Mouse (Mus musculus) neural tube, embryonic 12.5 days (tissue): ENCODE results near the gene Trit1. TPM values are rescaled to one million over a fixed set of nuclear protein-coding genes. Genes with fewer than 3 reads are reported as not detected.

Source experiments
- ATAC-seq: fragments of 200-750 bp; cut with Nextera tagmentation; 2 replicates; pipeline ENCODE4 v1.8.0; 2017; ENCODE audit warnings: low read depth, mild to moderate bottlenecking, moderate TSS enrichment, moderate library complexity; ENCODE audit not compliant: low FRiP score
- H3K27ac ChIP-seq: fragments of 300-500 bp; sonication (generic); 2 replicates; pipeline ENCODE4 v1.5.1; 2016
- H3K27me3 ChIP-seq: fragments of 300-500 bp; sonication (generic); replicated peaks from 2 replicates; pipeline ENCODE4 v1.6.1; 2016; ENCODE audit warnings: mild to moderate bottlenecking
- H3K36me3 ChIP-seq: fragments of 300-500 bp; sonication (generic); 2 replicates; pipeline ENCODE4 v1.6.1; 2016; ENCODE audit warnings: mild to moderate bottlenecking
- H3K4me1 ChIP-seq: fragments of 300-500 bp; sonication (generic); 2 replicates; pipeline ENCODE4 v1.6.1; 2016
- H3K4me2 ChIP-seq: fragments of 300-500 bp; sonication (generic); replicated peaks from 2 replicates; pipeline ENCODE4 v1.6.1; 2016; ENCODE audit warnings: mild to moderate bottlenecking
- H3K4me3 ChIP-seq: fragments of 300-500 bp; sonication (generic); 2 replicates; pipeline ENCODE4 v1.5.1; 2016
- H3K9ac ChIP-seq: fragments of 300-500 bp; sonication (generic); 2 replicates; pipeline ENCODE4 v1.6.1; 2016; ENCODE audit warnings: mild to moderate bottlenecking
- H3K9me3 ChIP-seq: fragments of 300-500 bp; sonication (generic); 2 replicates; pipeline ENCODE4 v1.6.1; 2016; ENCODE audit warnings: mild to moderate bottlenecking
- WGBS: fragments of 180-500 bp; shearing (Covaris S2); methylation state at CpG from one replicate; pipeline ENCODE4 v1.1.7; 2016; 5-methylcytosine and 5-hydroxymethylcytosine counted together
- polyA plus RNA-seq: library from polyadenylated mRNA; unstranded; fragments of >200 nt; fragmentation: Nextera tagmentation; extraction: Ambion mirVana; gene quantifications from 2 replicates; pipeline ENCODE4 v1.2.1, GENCODE M21; 2016

Gene Trit1
- polyA plus RNA-seq, 1 experiment from 2014 or later: 26.6 TPM

DNA sequence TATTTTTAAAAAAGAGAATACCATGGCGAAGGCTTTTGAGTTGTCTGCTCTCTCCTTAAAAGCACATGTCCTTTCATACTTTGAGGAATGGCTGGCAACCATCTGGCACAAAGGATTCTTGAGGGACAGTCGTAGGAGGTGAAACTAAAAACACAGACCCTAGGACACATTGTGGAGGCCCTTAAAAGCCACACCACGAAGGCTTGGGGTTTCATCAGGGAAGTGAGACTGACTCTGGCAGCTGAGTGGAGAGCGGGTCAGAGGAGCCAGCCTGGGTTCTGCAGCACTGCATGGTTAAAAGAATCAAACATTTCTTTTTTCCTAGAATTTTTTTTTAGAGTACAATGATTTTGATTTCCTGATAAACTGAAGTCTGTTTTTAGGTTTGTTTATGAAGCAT is 10.2 kb downstream of the Trit1 start:
- no peak overlapping the region for H3K4me3 ChIP-seq
- no peak for ATAC-seq

DNA sequence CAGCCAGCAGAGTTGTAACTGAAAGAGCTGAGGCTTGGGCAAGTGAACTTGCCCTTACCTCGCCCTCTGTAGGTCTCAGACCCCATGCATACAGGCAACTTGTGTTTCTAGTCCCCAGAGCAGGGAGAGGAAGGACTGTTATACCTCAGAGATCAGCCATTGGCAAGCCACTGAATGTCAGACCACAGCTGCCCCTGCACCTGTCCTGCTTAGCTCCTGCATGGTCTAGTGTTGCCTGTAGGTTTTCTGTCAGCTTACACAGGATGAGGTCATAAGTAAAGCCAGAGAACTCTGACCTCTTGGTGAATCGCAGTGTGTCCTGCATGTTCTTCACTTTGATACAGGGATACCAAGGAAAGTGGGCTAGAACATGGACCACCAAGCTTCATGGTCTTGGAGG is 18.4 kb downstream of the Trit1 start:
- Histone ChIP-seq H3K9me3 (no peaks in the 10 kb centered on the region), H3K27me3 (no peaks in the 10 kb centered on the region), H3K4me1 (no peaks in the 10 kb centered on the region), H3K27ac (no peak overlapping the region), H3K9ac (no peak overlapping the region), H3K36me3 (peaks cover 31% of the 10 kb centered on the region), H3K4me2 (no peak overlapping the region), H3K4me3 (no peak overlapping the region)
- ATAC-seq: no peak
- 97% methylated on average over 2 of the region's 2 CpGs for WGBS

More for the DNA sequence above, 10.2 kb downstream of the Trit1 start:
- Histone ChIP-seq H3K4me1 (0 out of 2 replicates have a peak, but pooled peaks cover 8% of the 10 kb centered on the region), H3K27me3 (no peaks in the 10 kb centered on the region), H3K9me3 (no peaks in the 10 kb centered on the region), H3K36me3 (peaks cover 34% of the 10 kb centered on the region), H3K4me2 (no peak overlapping the region), H3K27ac (no peak overlapping the region), H3K9ac (no peak overlapping the region)
- 83% methylated on average over 4 of the region's 4 CpGs for WGBS

DNA sequence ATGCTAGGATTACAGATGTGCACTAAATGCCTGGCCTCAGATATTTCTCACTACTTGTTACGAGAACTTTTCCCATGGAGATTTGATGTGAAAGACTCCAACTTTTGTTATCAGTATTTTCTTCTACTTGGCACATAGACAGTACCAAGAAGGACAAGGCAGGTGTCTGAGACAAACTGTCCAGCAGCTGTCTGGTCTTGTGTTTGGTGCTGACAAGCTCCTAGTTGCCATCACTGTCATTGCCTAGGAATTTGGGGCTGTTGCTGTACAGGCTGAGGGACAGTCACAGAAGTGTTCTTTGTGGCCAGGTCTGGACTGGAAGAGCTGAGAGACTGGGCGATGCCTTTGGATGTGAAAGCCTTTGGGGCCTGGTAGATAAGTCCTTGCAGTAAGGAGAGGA is 19.2 kb downstream of the Trit1 start:
- Histone ChIP-seq H3K27me3 (no peaks in the 10 kb centered on the region), H3K36me3 (peaks cover 35% of the 10 kb centered on the region), H3K4me2 (no peak overlapping the region), H3K27ac (no peak overlapping the region), H3K9me3 (no peaks in the 10 kb centered on the region), H3K4me1 (no peaks in the 10 kb centered on the region), H3K9ac (no peak overlapping the region), H3K4me3 (no peak overlapping the region)
- ATAC-seq: no peak
- WGBS: 95% methylated on average over 2 of the region's 2 CpGs

DNA sequence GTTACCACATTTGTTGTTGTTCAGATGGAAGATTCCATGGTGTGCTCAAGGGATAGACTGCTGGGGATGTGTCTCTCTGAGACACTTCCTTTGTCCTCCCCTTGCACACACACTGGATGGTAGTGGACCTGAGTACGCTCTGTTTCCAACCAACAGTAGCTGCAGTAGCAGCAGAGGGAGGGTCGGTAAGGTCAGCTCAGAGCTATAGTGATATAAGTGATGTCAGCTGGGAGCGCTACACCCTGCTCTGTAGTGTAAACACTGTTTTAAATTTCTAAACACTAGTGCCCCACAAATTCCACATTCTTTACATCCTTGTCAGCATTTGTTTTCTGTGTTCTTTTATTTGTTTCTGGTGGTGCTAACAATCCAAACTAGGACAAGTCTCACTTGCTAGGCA is 20.3 kb downstream of the Trit1 start:
- Histone ChIP-seq H3K9me3 (no peaks in the 10 kb centered on the region), H3K4me2 (no peak overlapping the region), H3K9ac (no peak overlapping the region), H3K27ac (no peak overlapping the region), H3K36me3 (peaks cover 33% of the 10 kb centered on the region), H3K4me3 (no peak overlapping the region), H3K4me1 (no peaks in the 10 kb centered on the region), H3K27me3 (no peaks in the 10 kb centered on the region)
- 74% methylated on average over 3 of the region's 3 CpGs for WGBS
- ATAC-seq: no peak

DNA sequence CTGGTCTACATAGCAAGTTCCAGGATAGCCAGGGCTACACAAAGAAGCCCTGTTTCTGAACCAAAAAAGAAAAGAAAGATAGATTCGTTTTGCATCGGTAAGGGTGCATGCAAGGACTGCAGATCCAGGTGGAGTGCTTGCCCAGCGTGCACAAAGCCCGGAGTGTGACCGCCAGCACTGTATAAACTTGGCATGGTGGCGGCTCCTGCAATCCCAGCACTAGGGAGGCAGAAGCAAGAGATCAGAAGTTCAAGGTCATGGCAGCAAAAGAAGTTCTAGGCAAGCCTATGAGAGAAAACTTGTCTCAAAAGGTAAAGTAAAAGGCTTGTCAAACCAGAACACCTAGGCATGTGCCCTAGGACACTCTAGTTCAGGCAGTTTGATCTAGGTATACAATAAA is 24.7 kb downstream of the Trit1 start:
- Histone ChIP-seq H3K4me1 (no peaks in the 10 kb centered on the region), H3K36me3 (peaks cover 35% of the 10 kb centered on the region), H3K27ac (no peak overlapping the region), H3K4me3 (no peak overlapping the region), H3K27me3 (no peaks in the 10 kb centered on the region), H3K4me2 (no peak overlapping the region), H3K9ac (no peak overlapping the region), H3K9me3 (no peaks in the 10 kb centered on the region)
- WGBS: 94% methylated on average over 6 of the region's 6 CpGs
- no peak for ATAC-seq

DNA sequence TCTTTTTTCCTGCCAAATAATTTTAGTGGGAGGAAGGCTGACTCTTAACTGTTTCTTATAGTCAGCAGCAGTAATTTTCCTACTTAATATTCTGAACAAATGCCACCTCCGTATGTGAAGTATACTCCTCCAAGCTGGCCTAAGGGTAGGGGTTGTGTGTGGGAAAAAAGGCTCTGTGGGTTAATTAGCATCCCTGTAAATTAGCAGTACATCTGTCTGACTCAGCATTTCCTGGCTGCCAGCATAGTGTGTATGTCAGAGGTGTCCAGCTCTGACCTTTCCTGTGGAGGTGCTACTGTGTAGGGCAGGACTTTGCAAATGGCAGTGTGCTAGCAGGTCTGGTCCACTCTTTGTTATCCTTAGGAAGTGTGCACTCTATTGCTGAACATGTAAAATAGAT is 27.5 kb downstream of the Trit1 start:
- Histone ChIP-seq H3K4me1 (no peaks in the 10 kb centered on the region), H3K9ac (no peak overlapping the region), H3K27ac (no peak overlapping the region), H3K36me3 (peaks cover 55% of the 10 kb centered on the region), H3K9me3 (no peaks in the 10 kb centered on the region), H3K4me2 (no peak overlapping the region), H3K4me3 (no peak overlapping the region), H3K27me3 (no peaks in the 10 kb centered on the region)
- ATAC-seq: no peak
- WGBS: 60% methylated on average over 1 of the region's 1 CpGs

DNA sequence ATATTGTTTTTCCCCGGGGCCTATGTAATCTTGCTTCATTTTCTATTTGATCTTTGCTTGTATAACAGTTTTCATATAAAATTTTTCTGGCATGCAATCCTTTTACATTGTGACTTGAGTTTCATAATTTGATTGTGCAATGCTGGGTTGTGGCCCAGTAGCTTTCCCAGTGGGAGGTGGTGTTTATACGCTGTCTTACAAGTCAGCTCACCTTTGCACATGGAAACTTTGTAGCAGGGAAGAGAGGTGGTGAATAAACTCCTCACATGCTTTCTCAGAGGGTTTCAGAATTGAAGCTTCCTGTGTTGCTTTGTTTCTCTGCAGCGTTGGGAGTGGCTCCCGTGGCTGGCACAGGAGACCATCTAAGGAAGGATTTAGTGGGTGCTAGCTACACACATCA is 28.4 kb downstream of the Trit1 start:
- H3K4me3 ChIP-seq: no peak overlapping the region
- ATAC-seq: no peak
- no peaks in the 10 kb centered on the region for H3K9me3 ChIP-seq
- peaks cover 53% of the 10 kb centered on the region for H3K36me3 ChIP-seq
- 90% methylated on average over 4 of the region's 4 CpGs for WGBS
- H3K27me3 ChIP-seq: no peaks in the 10 kb centered on the region
- H3K9ac ChIP-seq: no peak overlapping the region
- H3K4me1 ChIP-seq: peaks cover under 1% of the 10 kb centered on the region; the same call in 1 of the 2 replicates
- no peak overlapping the region for H3K27ac ChIP-seq
- no peak overlapping the region for H3K4me2 ChIP-seq

DNA sequence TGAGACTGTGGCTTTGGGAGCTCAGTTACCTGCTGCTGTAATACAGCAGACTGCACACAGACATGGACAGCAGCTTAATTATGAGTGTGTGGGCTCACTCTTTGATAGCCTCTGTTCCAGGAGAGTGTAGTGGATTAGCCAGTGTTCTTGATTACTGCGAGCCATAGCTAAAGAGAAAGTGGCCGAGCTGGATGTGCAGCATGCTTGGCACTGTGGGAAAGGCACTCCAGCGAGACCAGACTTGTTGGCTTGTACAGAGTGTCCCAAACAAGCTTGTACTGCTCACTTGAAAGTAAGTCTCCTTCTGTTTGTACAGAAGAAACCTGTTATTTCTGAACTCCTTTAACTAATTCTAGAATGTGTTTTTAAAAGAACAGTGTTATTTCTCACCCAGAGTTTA is 29.9 kb downstream of the Trit1 start:
- Histone ChIP-seq H3K36me3 (peaks cover 46% of the 10 kb centered on the region), H3K9ac (no peak overlapping the region), H3K9me3 (no peaks in the 10 kb centered on the region), H3K27ac (no peak overlapping the region), H3K4me2 (no peak overlapping the region), H3K4me1 (peaks cover 13% of the 10 kb centered on the region), H3K27me3 (no peaks in the 10 kb centered on the region), H3K4me3 (no peak overlapping the region)
- 90% methylated on average over 3 of the region's 3 CpGs for WGBS
- no peak for ATAC-seq

DNA sequence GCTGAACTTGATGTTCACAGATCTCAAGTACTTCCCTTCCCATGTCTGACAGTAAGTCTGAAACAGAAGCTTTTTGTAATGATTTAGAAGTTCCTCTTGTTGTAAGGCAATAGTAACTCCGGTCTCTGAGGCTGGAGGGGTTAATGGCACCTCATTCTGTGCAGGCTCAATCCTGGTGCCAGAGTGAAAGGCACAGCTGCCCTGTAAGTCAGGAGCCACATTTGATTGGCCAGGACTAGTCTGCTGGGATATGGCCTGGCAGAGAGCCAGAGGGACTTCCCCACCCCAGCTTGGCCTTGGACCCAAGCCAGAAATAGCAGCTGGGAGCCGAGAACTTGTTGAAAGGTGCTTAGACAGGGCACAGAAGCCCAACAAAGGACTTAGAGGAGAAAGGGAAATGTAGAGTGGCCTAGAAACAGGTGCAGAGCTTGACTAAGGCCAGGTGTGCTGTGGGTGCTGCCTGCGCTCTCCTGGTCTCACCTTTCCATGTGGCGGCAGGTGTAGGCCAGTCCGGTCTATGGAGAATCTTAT is 34.3 kb downstream of the Trit1 start:
- Histone ChIP-seq H3K27me3 (no peaks in the 10 kb centered on the region), H3K4me1 (peaks cover 33% of the 10 kb centered on the region), H3K4me3 (no peak overlapping the region), H3K4me2 (no peak overlapping the region), H3K36me3 (peaks cover 72% of the 10 kb centered on the region), H3K9me3 (no peaks in the 10 kb centered on the region), H3K27ac (peak overlapping the region; percentile 20; the same call in 1 of the 2 replicates), H3K9ac (no peak overlapping the region)
- peak; percentile 92 for ATAC-seq
- WGBS: 51% methylated on average over 5 of the region's 5 CpGs

DNA sequence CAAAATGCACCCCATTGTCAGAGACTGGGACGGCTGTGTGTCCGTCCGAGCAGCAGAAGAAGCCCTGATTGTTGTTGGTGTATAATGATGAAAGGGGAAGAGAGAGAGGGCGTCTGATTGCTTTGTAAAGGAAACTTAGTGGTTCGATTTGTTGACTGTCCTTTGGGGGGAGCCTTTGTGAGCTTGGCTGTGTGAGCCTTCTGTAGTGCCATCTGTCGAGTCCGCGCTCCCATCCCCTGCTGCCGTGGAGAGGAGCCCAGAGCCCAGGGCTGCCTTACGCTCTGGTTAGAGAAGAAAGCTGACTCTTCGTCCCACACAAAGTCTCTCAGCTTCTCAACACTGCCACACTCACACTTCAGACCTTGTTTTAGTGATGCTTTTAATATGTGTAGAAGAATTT is 36.8 kb downstream of the Trit1 start:
- 36% methylated on average over 11 of the region's 11 CpGs for WGBS
- Histone ChIP-seq H3K9me3 (no peaks in the 10 kb centered on the region), H3K36me3 (peaks cover 72% of the 10 kb centered on the region)

DNA sequence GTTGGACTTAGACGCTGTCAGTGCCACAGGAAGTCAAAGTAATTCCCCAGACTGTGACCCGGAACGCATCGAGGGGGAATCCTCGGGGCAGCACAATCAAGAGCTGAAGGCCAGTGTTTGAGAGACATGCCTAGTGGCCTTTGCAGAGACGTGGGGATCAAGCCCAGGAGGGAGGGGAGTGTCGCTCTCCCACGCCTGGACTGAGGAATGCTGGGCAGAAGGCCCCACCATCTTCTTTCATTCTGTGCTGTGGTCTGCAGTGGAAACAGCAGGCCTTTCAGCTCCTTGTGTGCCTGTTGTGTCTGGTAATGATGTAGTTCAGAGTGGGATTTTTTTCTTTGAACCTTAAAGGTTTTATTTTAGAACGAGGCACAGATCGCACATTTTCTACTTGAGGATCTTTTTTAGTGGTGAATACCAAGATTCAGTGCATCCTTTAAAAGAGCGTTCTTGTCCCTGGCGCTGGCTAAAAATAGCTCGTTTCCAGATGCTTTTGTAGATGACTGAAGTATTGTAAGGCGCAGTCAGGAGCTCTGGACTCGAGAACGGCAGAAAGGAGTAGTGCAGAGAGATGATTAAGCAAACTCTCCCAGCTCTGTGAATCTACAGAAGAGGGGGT is 37.9 kb downstream of the Trit1 start:
- no peak overlapping the region for H3K9ac ChIP-seq
- no peak overlapping the region for H3K4me2 ChIP-seq
- H3K9me3 ChIP-seq: no peaks in the 10 kb centered on the region
- no peak for ATAC-seq
- H3K27me3 ChIP-seq: no peaks in the 10 kb centered on the region
- peaks cover 62% of the 10 kb centered on the region for H3K36me3 ChIP-seq
- no peak overlapping the region for H3K27ac ChIP-seq
- WGBS: 84% methylated on average over 16 of the region's 16 CpGs
- no peak overlapping the region for H3K4me3 ChIP-seq
- H3K4me1 ChIP-seq: peaks cover 33% of the 10 kb centered on the region

More for the DNA sequence above, 36.8 kb downstream of the Trit1 start:
- Histone ChIP-seq H3K9ac (no peak overlapping the region), H3K4me3 (no peak overlapping the region), H3K4me1 (peaks cover 33% of the 10 kb centered on the region), H3K27ac (peak overlapping the region; percentile 55), H3K4me2 (no peak overlapping the region), H3K27me3 (no peaks in the 10 kb centered on the region)
- peak; percentile 62 for ATAC-seq

DNA sequence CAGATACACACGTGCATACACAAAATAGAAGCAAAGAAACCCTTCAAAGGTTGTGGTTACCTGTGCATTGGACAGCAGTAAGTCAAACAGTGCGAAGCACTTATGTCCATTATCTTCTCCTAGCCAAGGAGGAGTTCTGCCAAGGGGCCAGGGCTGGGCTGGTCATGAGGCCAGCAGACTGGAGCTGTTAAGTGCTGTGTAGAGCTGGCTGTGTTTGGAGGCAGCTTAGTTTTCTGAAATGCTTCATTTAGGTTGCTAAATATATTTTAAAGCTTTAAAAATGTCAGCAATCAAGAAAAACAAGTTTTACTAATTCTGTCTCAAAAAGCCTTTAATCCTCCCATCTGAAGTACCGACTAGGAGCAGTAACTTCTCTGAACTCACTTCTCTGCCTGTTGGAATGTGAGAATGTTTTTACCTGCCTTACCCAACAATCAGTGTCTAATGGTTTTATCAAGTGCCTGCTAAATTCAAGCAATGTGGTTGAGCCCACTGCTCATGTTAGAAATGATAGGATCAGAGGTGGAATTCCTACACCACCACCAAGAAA is 40.2 kb downstream of the Trit1 start:
- H3K27me3 ChIP-seq: no peaks in the 10 kb centered on the region
- H3K36me3 ChIP-seq: peaks cover 53% of the 10 kb centered on the region
- peaks cover 24% of the 10 kb centered on the region for H3K4me1 ChIP-seq
- H3K9me3 ChIP-seq: no peaks in the 10 kb centered on the region
- no peak overlapping the region for H3K4me2 ChIP-seq
- H3K4me3 ChIP-seq: no peak overlapping the region
- H3K9ac ChIP-seq: no peak overlapping the region
- WGBS: 94% methylated on average over 3 of the region's 3 CpGs
- no peak overlapping the region for H3K27ac ChIP-seq
- no peak for ATAC-seq

DNA sequence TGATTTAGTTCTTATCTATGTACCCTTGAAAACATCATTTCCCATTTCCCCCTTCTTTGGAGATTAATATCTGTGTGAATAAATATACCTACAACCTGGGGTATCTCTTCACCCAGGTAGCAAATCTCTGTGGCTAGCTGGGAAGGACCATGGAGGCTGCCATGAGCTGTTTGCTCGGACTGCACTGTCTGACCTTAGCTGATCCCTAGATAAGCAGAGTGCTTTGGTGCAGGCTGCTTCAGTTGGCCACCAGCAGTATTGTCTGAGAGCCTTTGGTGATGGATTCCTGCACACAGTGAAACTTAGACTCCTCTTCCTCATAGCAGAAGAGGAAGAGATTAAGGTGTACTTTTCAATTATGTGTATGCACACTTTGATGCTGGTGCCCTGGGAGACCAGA is 41.6 kb downstream of the Trit1 start:
- no peak overlapping the region for H3K9ac ChIP-seq
- H3K9me3 ChIP-seq: no peaks in the 10 kb centered on the region
- H3K36me3 ChIP-seq: peaks cover 41% of the 10 kb centered on the region
- H3K4me1 ChIP-seq: peaks cover 19% of the 10 kb centered on the region
- no peak overlapping the region for H3K4me3 ChIP-seq
- no peak overlapping the region for H3K4me2 ChIP-seq
- no peaks in the 10 kb centered on the region for H3K27me3 ChIP-seq
- WGBS: 83% methylated on average over 1 of the region's 1 CpGs
- no peak overlapping the region for H3K27ac ChIP-seq
- ATAC-seq: no peak
